Mouse (Mus musculus): ENCODE data around the gene Evi2.

- TF ChIP-seq POLR2A (IDR thresholded peaks at IDR 0.05; ENCODE audit: borderline replicate concordance, extremely low read depth, insufficient read depth, insufficient read length, poor library complexity, severe bottlenecking) (no peak), CTCF (IDR thresholded peaks at IDR 0.05; ENCODE audit: borderline replicate concordance, extremely low read depth, insufficient read depth, insufficient read length) (no peak)
These were observed 3.8 kb downstream of the Evi2 start for GRCm38 (mm10) chr11:79526549-79526948.

Data from brain, embryonic 14.5 days (tissue).